In genomic region chr4:75263556-75264129, GRCm38 (mm10) we compare ENCODE assay signal across 21 mouse cellular contexts. TPM values are rescaled to one million over a fixed set of nuclear protein-coding genes. Genes with fewer than 3 reads are reported as not detected.
A peak's percentile ranks its signal among the peaks of the same experiment; 100 is the strongest.
DNase-seq lines count a peak whose midpoint lies in the region; ATAC-seq and TF ChIP-seq lines count a peak whose summit lies in the region.
"Had no signal": no experiment of that assay in that cellular context is flagged by ENCODE, and none has a peak within 500 bp of the region (broad histone marks: within the 10 kb centered on the region; RNA-seq: fewer than 3 reads in every experiment).

No protein-coding gene starts in this region.

- H3K9me3 ChIP-seq in liver, postnatal 0 days (ENCODE audit: low read length): no peaks in the 10 kb centered on the region

- no peak for TF ChIP-seq EP300 in heart, adult 2 months (IDR thresholded peaks at IDR 0.05; ENCODE audit: insufficient read depth, low read depth, low read length)
- no peak for TF ChIP-seq EP300 in liver, postnatal 0 days (IDR thresholded peaks at IDR 0.05; ENCODE audit: low read depth)

- intact Hi-C loops in heart, adult 2 months (cut with DNase I): no loop called here

- no peak for TF ChIP-seq POLR2A in heart, adult 2 months (IDR thresholded peaks at IDR 0.05; ENCODE audit: insufficient read depth, low read depth, low read length)

- no peak for ATAC-seq in liver, postnatal 0 days

- no peak overlapping the region for H3K9ac ChIP-seq in heart, adult 2 months (ENCODE audit: low read depth, low read length)
- H3K9ac ChIP-seq in liver, postnatal 0 days (replicated peaks): no peak overlapping the region
- H3K9ac ChIP-seq: hindbrain, embryonic 14.5 days; lung, embryonic 14.5 days had no signal

- no peak overlapping the region for H3K4me2 ChIP-seq in liver, postnatal 0 days (ENCODE audit: low read depth, low read length)
- H3K4me2 ChIP-seq: hindbrain, embryonic 14.5 days; liver, embryonic 11.5 days; lung, embryonic 14.5 days had no signal

- H3K27ac ChIP-seq in layer of hippocampus, adult 2 months: peak overlapping the region; percentile 12; the same call in 1 of the 2 replicates
- no peak overlapping the region for H3K27ac ChIP-seq in heart, adult 2 months
- no peak overlapping the region for H3K27ac ChIP-seq in liver, postnatal 0 days (ENCODE audit: low read depth)
- H3K27ac ChIP-seq: hindbrain, embryonic 14.5 days; left cerebral cortex, adult 2 months; stomach, postnatal 0 days had no signal

- H3K4me1 ChIP-seq in heart, adult 2 months (ENCODE audit: control insufficient read depth, insufficient read depth, low read length): no peaks in the 10 kb centered on the region
- no peaks in the 10 kb centered on the region for H3K4me1 ChIP-seq in liver, postnatal 0 days (ENCODE audit: insufficient read depth)

- no peak for TF ChIP-seq CTCF in layer of hippocampus, adult 2 months (conservative IDR thresholded peaks at IDR 0.05)
- TF ChIP-seq CTCF in heart, adult 2 months (IDR thresholded peaks at IDR 0.05): no peak
- no peak for TF ChIP-seq CTCF in liver, postnatal 0 days (IDR thresholded peaks at IDR 0.05; ENCODE audit: low read depth)

- H3K27me3 ChIP-seq in heart, adult 2 months (ENCODE audit: control insufficient read depth, insufficient read depth, low read length): no peaks in the 10 kb centered on the region
- H3K27me3 ChIP-seq in liver, postnatal 0 days (ENCODE audit: insufficient read depth, low read length): no peaks in the 10 kb centered on the region
- H3K27me3 ChIP-seq: CH12.LX had no signal

- WGBS in heart, adult 2 months: 92% methylated on average over 3 of the region's 3 CpGs
- WGBS in liver, postnatal 0 days (ENCODE audit: insufficient replicate concordance): 78% methylated on average over 3 of the region's 3 CpGs

- no peaks in the 10 kb centered on the region for H3K36me3 ChIP-seq in heart, adult 2 months (ENCODE audit: control insufficient read depth, insufficient read depth, low read length)
- H3K36me3 ChIP-seq in liver, postnatal 0 days (replicated peaks; ENCODE audit: insufficient read depth, low read length): no peaks in the 10 kb centered on the region

- DNase-seq in cerebellum, postnatal 14 days: peak; percentile 37 to 51
- DNase-seq in cerebellum, adult 8-10 months: no peak
- peak; percentile 9 to 44 for DNase-seq in layer of hippocampus, adult 18-20 months (ENCODE audit: low spot score in 2 of 2)
- DNase-seq in layer of hippocampus, adult 9-10 months (ENCODE audit: low spot score): no peak
- peak; percentile 63 for DNase-seq in A20 (ENCODE audit: low read depth, low spot score)
- peak; percentile 19 to 38 for DNase-seq in layer of hippocampus, adult 2 months (ENCODE audit: low spot score in 2 of 2)
- DNase-seq in heart, adult 2 months: no peak
- DNase-seq in liver, postnatal 0 days: no peak
- DNase-seq: adrenal gland, postnatal 25 days; gastrocnemius, postnatal 10 days; heart, postnatal 36 days; kidney, adult 8-10 months; kidney, postnatal 14 days; lung, embryonic 14.5 days; lung, postnatal 4 days; retina, postnatal 1 day had no signal

- H3K79me2 ChIP-seq in heart, adult 2 months (replicated peaks; ENCODE audit: control insufficient read depth, insufficient read depth, low read length): no peaks in the 10 kb centered on the region

- no peak overlapping the region for H3K4me3 ChIP-seq in layer of hippocampus, adult 2 months
- H3K4me3 ChIP-seq in heart, adult 2 months: no peak overlapping the region
- H3K4me3 ChIP-seq in liver, postnatal 0 days (ENCODE audit: low read depth, low read length): no peak overlapping the region
- H3K4me3 ChIP-seq: left cerebral cortex, adult 2 months had no signal

RNA-seq across cellular contexts. Expression of gene Dmac1, which starts 14.5 kb away (rescaled TPM):
- 10 to 100 TPM; 46.4 to 50.1 TPM for total RNA-seq in layer of hippocampus, adult 18-20 months (2021)
- total RNA-seq in layer of hippocampus, adult 2 months (2021): 10 to 100 TPM; 45.3 to 52.7 TPM
- total RNA-seq in heart, adult 2 months (2021): 10 to 100 TPM; 48.1 to 55.2 TPM
- polyA plus RNA-seq in heart, adult 2 months (2012; rRNA removed): 51.7 and 55.7 TPM in 2 replicates
- 54.3 and 61.2 TPM in 2 replicates for polyA plus RNA-seq in liver, postnatal 0 days (2015; fragmentation: Nextera tagmentation; extraction: Ambion mirVana)

Comparison
In these comparisons a context has a peak if more than half of its experiments do, and no peak if none do; other contexts are left out.
1. DNase-seq: peak in cerebellum, postnatal 14 days (2 of 2), layer of hippocampus, adult 18-20 months (2 of 2), A20 (single experiment) and layer of hippocampus, adult 2 months (2 of 2); none in cerebellum, adult 8-10 months (single experiment), layer of hippocampus, adult 9-10 months (single experiment), heart, adult 2 months (0 of 2) and liver, postnatal 0 days (single experiment).